In genomic region chr5:88806278-88806677, GRCm38 (mm10) we compare ENCODE assay signal across 26 mouse cellular contexts. TPM values are rescaled to one million over a fixed set of nuclear protein-coding genes. Genes with fewer than 3 reads are reported as not detected.
A peak's percentile ranks its signal among the peaks of the same experiment; 100 is the strongest.
DNase-seq lines count a peak whose midpoint lies in the region; ATAC-seq and TF ChIP-seq lines count a peak whose summit lies in the region.
"Had no signal": no experiment of that assay in that cellular context is flagged by ENCODE, and none has a peak within 500 bp of the region (broad histone marks: within the 10 kb centered on the region; RNA-seq: fewer than 3 reads in every experiment).

No protein-coding gene starts in this region.

- H3K9me3 ChIP-seq in embryonic facial prominence, embryonic 11.5 days (replicated peaks; ENCODE audit: control insufficient read depth, low read length), result no peaks in the 10 kb centered on the region
- no peaks in the 10 kb centered on the region for H3K9me3 ChIP-seq in embryonic facial prominence, embryonic 10.5 days
- no peaks in the 10 kb centered on the region for H3K9me3 ChIP-seq in hindbrain, postnatal 0 days (ENCODE audit: low read length)
- H3K9me3 ChIP-seq in hindbrain, embryonic 10.5 days, result no peaks in the 10 kb centered on the region
- H3K9me3 ChIP-seq: embryonic facial prominence, embryonic 12.5 days; forebrain, embryonic 12.5 days; hindbrain, embryonic 12.5 days; limb, embryonic 12.5 days; midbrain, embryonic 12.5 days had no signal

- TF ChIP-seq CTCF in hindbrain, postnatal 0 days (IDR thresholded peaks at IDR 0.05; ENCODE audit: low read depth), result no peak

- WGBS in embryonic facial prominence, embryonic 11.5 days, result 12% methylated on average over 5 of the region's 5 CpGs
- WGBS in embryonic facial prominence, embryonic 10.5 days, result 23% methylated on average over 5 of the region's 5 CpGs
- 35% methylated on average over 5 of the region's 5 CpGs for whole genome bisulfite sequencing in hindbrain, postnatal 0 days
- WGBS in hindbrain, embryonic 10.5 days, result 17% methylated on average over 5 of the region's 5 CpGs

- H3K4me3 ChIP-seq in embryonic facial prominence, embryonic 11.5 days (ENCODE audit: low read depth, low read length), result no peak overlapping the region
- no peak overlapping the region for H3K4me3 ChIP-seq in embryonic facial prominence, embryonic 10.5 days
- H3K4me3 ChIP-seq in hindbrain, postnatal 0 days (ENCODE audit: low read length), result no peak overlapping the region
- H3K4me3 ChIP-seq in hindbrain, embryonic 10.5 days, result no peak overlapping the region
- H3K4me3 ChIP-seq: embryonic facial prominence, embryonic 12.5 days; forebrain, embryonic 12.5 days; hindbrain, embryonic 12.5 days; limb, embryonic 12.5 days; midbrain, embryonic 12.5 days had no signal

- peak; percentile 34; the same call in 1 of the 2 replicates for ATAC-seq in embryonic facial prominence, embryonic 11.5 days (replicated peaks; ENCODE audit: insufficient number of reproducible peaks, low FRiP score, low TSS enrichment, low read depth)
- ATAC-seq in hindbrain, postnatal 0 days, result 0 out of 2 replicates have a peak, but pooled peaks have one; percentile 43
- ATAC-seq: intestine, embryonic 16.5 days; liver, postnatal 0 days; lung, postnatal 0 days; Patski had no signal

- H3K4me2 ChIP-seq in embryonic facial prominence, embryonic 11.5 days (ENCODE audit: low read depth, low read length), result no peak overlapping the region
- H3K4me2 ChIP-seq in hindbrain, postnatal 0 days (ENCODE audit: low read depth, low read length), result no peak overlapping the region
- H3K4me2 ChIP-seq: embryonic facial prominence, embryonic 12.5 days; forebrain, embryonic 12.5 days; hindbrain, embryonic 12.5 days; limb, embryonic 12.5 days; liver, embryonic 11.5 days; midbrain, embryonic 12.5 days had no signal

- DNase-seq in embryonic facial prominence, embryonic 11.5 days (ENCODE audit: low spot score), result no peak
- no peak for DNase-seq in embryonic facial prominence, embryonic 10.5 days (ENCODE audit: low spot score)
- DNase-seq in hindbrain, postnatal 0 days (ENCODE audit: low spot score), result no peak
- DNase-seq in hindbrain, embryonic 10.5 days (ENCODE audit: low spot score), result no peak
- DNase-seq in cerebellum, adult 18-20 months, result peak; percentile 59 to 62
- peak; percentile 53 to 66 for DNase-seq in cerebellum, postnatal 25 days
- DNase-seq in lung, postnatal 10 days, result no peak
- DNase-seq in Muller cell, postnatal 12 days (ENCODE audit: inconsistent ontology term), result no peak
- DNase-seq: gastrocnemius, postnatal 36 days; heart, postnatal 10 days; kidney, adult 9 months; kidney, postnatal 14 days; layer of hippocampus, postnatal 36 days; liver, postnatal 0 days; right cerebral cortex, adult 18-20 months; thymus, adult 18-20 months; thymus, postnatal 4 days had no signal

- no peaks in the 10 kb centered on the region for H3K4me1 ChIP-seq in embryonic facial prominence, embryonic 11.5 days (ENCODE audit: control insufficient read depth, insufficient read depth, low read length)
- H3K4me1 ChIP-seq in embryonic facial prominence, embryonic 10.5 days, result peaks cover 10% of the 10 kb centered on the region
- H3K4me1 ChIP-seq in hindbrain, postnatal 0 days (ENCODE audit: insufficient read depth, low read length), result 0 out of 2 replicates have a peak, but pooled peaks cover 4% of the 10 kb centered on the region
- H3K4me1 ChIP-seq in hindbrain, embryonic 10.5 days (replicated peaks), result peaks cover 12% of the 10 kb centered on the region; the same call in 1 of the 2 replicates
- H3K4me1 ChIP-seq: embryonic facial prominence, embryonic 12.5 days; hindbrain, embryonic 12.5 days; midbrain, embryonic 12.5 days had no signal

- H3K36me3 ChIP-seq in embryonic facial prominence, embryonic 11.5 days (replicated peaks; ENCODE audit: control insufficient read depth, insufficient read depth, low read depth, low read length), result no peaks in the 10 kb centered on the region
- no peaks in the 10 kb centered on the region for H3K36me3 ChIP-seq in embryonic facial prominence, embryonic 10.5 days (replicated peaks)
- no peaks in the 10 kb centered on the region for H3K36me3 ChIP-seq in hindbrain, postnatal 0 days (ENCODE audit: insufficient read depth, low read length)
- H3K36me3 ChIP-seq in hindbrain, embryonic 10.5 days, result no peaks in the 10 kb centered on the region
- H3K36me3 ChIP-seq: embryonic facial prominence, embryonic 12.5 days; forebrain, embryonic 12.5 days; hindbrain, embryonic 12.5 days; limb, embryonic 12.5 days; midbrain, embryonic 12.5 days had no signal

- no peak overlapping the region for H3K9ac ChIP-seq in embryonic facial prominence, embryonic 11.5 days (replicated peaks; ENCODE audit: low read length)
- no peak overlapping the region for H3K9ac ChIP-seq in hindbrain, postnatal 0 days (replicated peaks; ENCODE audit: low read length)
- H3K9ac ChIP-seq: embryonic facial prominence, embryonic 12.5 days; forebrain, embryonic 12.5 days; hindbrain, embryonic 12.5 days; limb, embryonic 12.5 days; liver, postnatal 0 days; midbrain, embryonic 12.5 days had no signal

- H3K27ac ChIP-seq in embryonic facial prominence, embryonic 11.5 days (replicated peaks; ENCODE audit: low read depth, low read length), result no peak overlapping the region
- no peak overlapping the region for H3K27ac ChIP-seq in embryonic facial prominence, embryonic 10.5 days (replicated peaks)
- H3K27ac ChIP-seq in hindbrain, postnatal 0 days, result no peak overlapping the region
- no peak overlapping the region for H3K27ac ChIP-seq in hindbrain, embryonic 10.5 days
- H3K27ac ChIP-seq: embryonic facial prominence, embryonic 12.5 days; forebrain, embryonic 12.5 days; hindbrain, embryonic 12.5 days; limb, embryonic 12.5 days; midbrain, embryonic 12.5 days had no signal

- no peaks in the 10 kb centered on the region for H3K27me3 ChIP-seq in embryonic facial prominence, embryonic 11.5 days (ENCODE audit: control insufficient read depth, insufficient read depth, low read length)
- H3K27me3 ChIP-seq in embryonic facial prominence, embryonic 10.5 days (replicated peaks; ENCODE audit: low read depth, poor library complexity, severe bottlenecking), result no peaks in the 10 kb centered on the region
- H3K27me3 ChIP-seq in hindbrain, postnatal 0 days (ENCODE audit: insufficient read depth, low read length), result no peaks in the 10 kb centered on the region
- no peaks in the 10 kb centered on the region for H3K27me3 ChIP-seq in hindbrain, embryonic 10.5 days (ENCODE audit: insufficient read depth, poor library complexity, severe bottlenecking)
- H3K27me3 ChIP-seq: embryonic facial prominence, embryonic 12.5 days; forebrain, embryonic 12.5 days; hindbrain, embryonic 12.5 days; midbrain, embryonic 12.5 days had no signal

RNA-seq across cellular contexts. Expression of gene Dck, which starts 41.5 kb away (rescaled TPM):
- 99.9 and 110 TPM in 2 replicates for polyA plus RNA-seq in embryonic facial prominence, embryonic 11.5 days (2014; fragmentation: Nextera tagmentation; extraction: Ambion mirVana)
- 93.2 and 97.1 TPM in 2 replicates for polyA plus RNA-seq in embryonic facial prominence, embryonic 10.5 days (2016; fragmentation: Nextera tagmentation; extraction: Ambion mirVana)
- total RNA-seq in hindbrain, postnatal 0 days (2014; rRNA removed), result 20.3 and 22.3 TPM in 2 replicates
- 29.7 and 31.5 TPM in 2 replicates for polyA plus RNA-seq in hindbrain, postnatal 0 days (2015; fragmentation: Nextera tagmentation; extraction: Ambion mirVana)
- polyA plus RNA-seq in hindbrain, embryonic 10.5 days (2016; fragmentation: Nextera tagmentation; extraction: Ambion mirVana), result 93.0 and 103 TPM in 2 replicates

Comparison
In these comparisons a context has a peak if more than half of its experiments do, and no peak if none do; other contexts are left out.
1. DNase-seq: peak in cerebellum, adult 18-20 months (2 of 2) and cerebellum, postnatal 25 days (2 of 2); none in embryonic facial prominence, embryonic 11.5 days (single experiment), embryonic facial prominence, embryonic 10.5 days (single experiment), hindbrain, postnatal 0 days (single experiment), hindbrain, embryonic 10.5 days (single experiment), lung, postnatal 10 days (single experiment) and Muller cell, postnatal 12 days (single experiment).